Mouse (Mus musculus) frontal cortex, postnatal 36 days (tissue): Measurements from ENCODE around the gene Phex.

Experiments
- DNase-seq, 2 experiments: peaks; one replicate each; pipeline ENCODE4 v3.0.0; 2022; ENCODE audit warnings: low spot score in 2 of 2

The Phex gene

GRCm38 (mm10) chrX:157415212-157415611 is at the start of gene Phex:
TSS of gene Phex (minus strand) at chrX:157415312.
- DNase-seq = no peak

DNA sequence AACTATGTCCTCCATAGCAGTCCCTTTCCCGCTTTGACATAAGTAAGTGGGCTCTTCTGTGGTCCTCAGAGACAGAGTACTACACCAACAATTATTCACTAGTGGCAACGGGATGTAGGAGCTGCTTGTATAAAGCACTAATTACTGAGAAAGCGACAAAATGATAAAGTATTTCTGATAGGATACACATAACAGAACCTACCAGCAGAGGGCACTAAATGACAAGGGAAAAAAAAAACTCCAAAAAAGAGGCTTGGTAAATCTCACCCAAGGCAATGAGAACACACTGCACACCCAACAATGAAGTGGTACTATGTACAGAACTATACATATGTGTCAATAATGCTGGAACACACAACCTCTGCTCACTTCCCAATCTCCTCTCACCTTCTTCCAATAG is 47.6 kb upstream of the Phex start:
- peak in 1 of 2 experiments; percentile 9 for DNase-seq

- peak; percentile 47 to 59 for DNase-seq
These were observed 39.3 kb upstream of the Phex start for GRCm38 (mm10) chrX:157454430-157454829.

DNA sequence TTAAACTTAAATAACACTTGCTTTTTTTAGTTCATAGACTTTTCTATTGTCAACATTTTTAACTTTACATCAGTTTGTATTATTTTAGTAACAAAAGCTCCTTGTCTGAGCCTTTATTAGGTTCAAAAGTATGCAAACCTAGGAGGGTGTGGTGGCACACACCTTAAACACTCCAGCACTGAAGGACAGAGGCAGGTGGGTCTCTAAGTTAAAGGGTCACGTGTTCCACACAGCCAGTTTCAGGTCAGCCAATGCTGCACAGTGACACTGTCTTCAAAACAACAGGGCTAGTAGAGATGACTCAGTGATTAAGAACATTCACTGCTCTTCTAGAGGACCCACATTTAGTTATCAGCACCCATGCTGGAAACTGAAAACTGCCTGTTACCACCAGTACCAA is 33.9 kb upstream of the Phex start:
- DNase-seq = no peak

GRCm38 (mm10) chrX:157447431-157447830 is 32.3 kb upstream of the Phex start:
- DNase-seq = no peak

DNA sequence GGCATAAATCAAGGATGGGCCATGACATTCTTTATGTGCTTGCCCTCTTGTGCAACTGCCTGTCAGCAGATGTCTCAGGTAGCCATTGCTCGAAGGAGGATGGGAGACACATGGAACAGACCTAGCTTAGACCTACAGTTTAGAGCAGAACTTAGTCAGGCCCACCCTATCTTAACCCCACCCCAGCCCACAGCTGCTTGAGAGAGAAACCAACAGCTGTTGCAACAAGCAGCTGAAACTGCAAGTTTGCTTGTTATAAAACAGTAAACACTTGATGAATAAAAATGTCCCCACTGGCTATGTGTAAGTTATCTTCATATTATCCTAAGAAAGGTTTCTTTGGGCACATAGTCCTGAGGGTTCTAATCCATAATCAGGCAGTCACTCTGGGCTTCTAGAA is 19.7 kb upstream of the Phex start:
- no peak for DNase-seq

DNA sequence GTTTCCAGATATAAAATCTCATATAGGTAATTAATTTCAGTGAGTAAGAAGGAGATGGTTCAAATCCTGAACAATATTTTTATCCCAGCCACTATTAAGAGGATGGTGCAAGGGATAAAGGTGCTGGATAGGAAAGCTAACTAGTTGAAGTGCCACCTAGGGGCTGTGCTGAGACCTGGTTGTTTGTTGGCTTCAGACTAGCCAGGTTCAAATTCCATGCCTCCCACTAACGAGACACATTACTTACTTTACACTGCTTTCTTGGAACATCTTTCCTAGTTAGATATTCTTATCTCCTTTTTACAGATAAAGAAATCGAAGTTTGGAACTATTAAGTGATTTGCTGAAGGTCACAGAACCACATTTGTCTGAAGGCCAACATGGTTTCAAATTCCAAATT is 4.3 kb upstream of the Phex start:
- no peak for DNase-seq

GRCm38 (mm10) chrX:157404919-157405318 is 10.2 kb downstream of the Phex start:
- DNase-seq = no peak

DNA sequence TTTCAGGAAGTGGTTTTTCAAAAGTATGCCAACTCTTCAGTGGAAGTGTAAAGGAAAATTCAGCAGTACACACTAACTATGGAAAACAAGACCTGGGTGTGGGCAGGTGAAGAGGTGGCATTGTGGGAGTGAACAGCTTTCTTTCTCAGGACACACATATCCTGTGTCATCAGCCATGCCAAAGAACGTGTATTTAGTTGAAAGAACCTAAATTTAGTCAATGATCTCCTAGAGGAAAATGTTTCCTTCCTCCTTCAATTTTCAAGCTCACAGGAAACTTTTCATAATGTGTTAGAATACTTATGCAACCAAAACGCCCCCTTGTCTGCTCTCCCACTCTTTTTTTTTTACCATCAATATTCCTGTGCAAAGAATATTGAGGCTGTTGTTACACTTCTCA is 23.9 kb downstream of the Phex start:
- DNase-seq = peak; percentile 7 to 12

- peak; percentile 16 to 22 for DNase-seq
These were observed 25.0 kb downstream of the Phex start for GRCm38 (mm10) chrX:157390102-157390501.

- peak; percentile 27 to 34 for DNase-seq
These were observed 26.7 kb downstream of the Phex start for GRCm38 (mm10) chrX:157388419-157388818.

DNA sequence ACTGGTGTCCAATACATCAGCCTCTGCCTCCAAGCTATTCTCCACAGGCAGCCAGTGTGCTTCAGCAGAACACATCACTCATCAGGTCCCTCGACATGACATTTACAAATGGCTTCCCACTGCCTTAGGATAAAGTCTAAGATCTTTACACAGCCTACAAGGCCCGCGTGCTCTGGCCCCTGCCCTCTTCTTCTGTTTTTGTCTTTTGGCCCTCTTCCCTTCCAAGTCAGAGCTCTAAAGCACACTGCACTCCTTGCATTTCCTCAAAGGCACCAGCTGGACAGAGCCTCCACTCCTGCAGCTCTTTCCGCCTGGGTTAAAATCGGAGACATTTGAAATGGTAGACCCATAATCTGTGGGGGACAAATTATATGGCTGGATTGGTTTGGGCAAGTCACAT is 28.1 kb downstream of the Phex start:
- no peak for DNase-seq

GRCm38 (mm10) chrX:157378822-157379221 is 36.3 kb downstream of the Phex start:
- no peak for DNase-seq

DNA sequence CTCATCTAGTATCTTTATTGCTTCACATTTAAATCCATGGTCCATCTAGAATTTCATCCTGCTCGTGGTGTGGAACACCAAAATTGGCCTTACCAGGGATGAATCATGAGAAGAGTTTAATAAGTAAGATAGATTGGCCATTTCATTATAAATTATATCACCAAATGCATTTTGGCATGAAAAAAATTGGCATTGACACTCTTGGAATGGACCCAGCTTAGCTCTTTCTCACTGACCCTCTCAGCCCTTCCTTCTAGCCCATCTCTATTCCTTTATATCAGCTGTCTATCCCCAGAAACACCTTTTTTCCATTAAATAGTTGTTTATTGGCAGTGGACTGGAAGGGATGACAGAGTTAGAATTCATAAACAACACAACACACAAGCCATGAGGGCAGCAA is 37.7 kb downstream of the Phex start:
- no peak for DNase-seq

- DNase-seq = no peak
These were observed 41.2 kb downstream of the Phex start for GRCm38 (mm10) chrX:157373873-157374272.

DNA sequence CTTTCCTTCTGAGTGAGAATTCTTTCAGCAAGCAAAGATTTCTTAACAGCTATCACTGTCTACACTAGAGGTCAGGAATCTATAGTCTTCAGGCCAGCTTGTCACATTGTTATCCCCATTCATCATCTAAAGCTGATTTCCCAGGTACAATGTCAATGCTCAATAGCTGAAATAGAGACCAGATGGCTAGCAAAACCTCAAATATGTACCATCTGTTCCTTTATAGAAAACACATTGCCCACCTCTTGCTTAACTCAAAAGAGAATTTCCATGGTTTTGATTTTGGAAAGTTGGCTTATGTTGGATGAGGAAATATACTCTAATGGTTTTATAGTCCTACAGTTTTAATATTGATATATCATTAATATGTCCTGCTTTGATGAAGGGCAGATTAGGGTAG is 45.9 kb downstream of the Phex start:
- DNase-seq = no peak

- no peak for DNase-seq
These were observed 59.6 kb downstream of the Phex start for GRCm38 (mm10) chrX:157355521-157355920.

- no peak for DNase-seq
These were observed 68.9 kb downstream of the Phex start for GRCm38 (mm10) chrX:157346201-157346600.

DNA sequence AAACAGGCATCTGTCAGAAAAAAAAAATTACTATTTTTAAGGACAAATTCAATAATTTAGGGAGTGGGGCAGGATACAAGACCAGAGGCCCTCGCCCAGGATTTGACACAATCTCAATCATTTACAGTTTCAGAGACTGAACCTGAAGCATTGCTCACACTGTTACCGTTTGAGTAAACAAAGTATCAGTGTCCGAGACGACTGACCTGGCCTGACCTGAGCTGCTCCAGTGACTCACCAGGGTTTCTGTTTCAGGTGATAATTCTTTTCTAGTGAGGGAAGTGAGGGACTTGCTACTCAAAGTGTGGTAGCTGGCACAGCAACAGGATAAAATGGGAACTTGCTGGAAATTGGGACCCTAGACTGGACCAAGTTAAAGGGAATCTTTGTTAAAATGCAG is 80.4 kb downstream of the Phex start:
- DNase-seq = no peak

GRCm38 (mm10) chrX:157329821-157330220 is 85.3 kb downstream of the Phex start:
- DNase-seq = no peak

- DNase-seq = no peak
These were observed 86.7 kb downstream of the Phex start for GRCm38 (mm10) chrX:157328396-157328795.

DNA sequence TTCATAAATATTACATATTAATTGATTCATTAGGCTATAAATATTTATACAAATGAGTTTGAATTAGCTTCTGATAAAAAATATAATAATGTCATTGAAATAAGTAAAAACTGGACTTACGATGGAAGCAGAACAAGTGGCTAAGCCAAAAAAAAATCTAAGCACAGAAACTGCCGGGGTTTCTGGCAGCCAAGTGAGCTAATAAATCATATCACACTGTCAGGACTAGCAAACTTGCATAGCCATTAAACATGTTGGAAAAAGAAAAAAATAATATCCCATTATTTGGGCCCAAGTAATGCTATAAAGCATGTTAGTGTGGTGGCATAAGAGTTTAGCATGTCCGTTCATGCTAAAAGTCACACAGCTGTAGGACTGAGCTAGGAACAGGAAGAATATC is 87.4 kb downstream of the Phex start:
- DNase-seq = no peak

GRCm38 (mm10) chrX:157324396-157324795 is 90.7 kb downstream of the Phex start:
- DNase-seq = no peak

- DNase-seq = no peak
These were observed 104.8 kb downstream of the Phex start for GRCm38 (mm10) chrX:157310331-157310730.

GRCm38 (mm10) chrX:157308171-157308570 is 106.9 kb downstream of the Phex start:
- no peak for DNase-seq
